Mouse (Mus musculus): ENCODE measurements around the gene Rrp12. TPM values are rescaled to one million over a fixed set of nuclear protein-coding genes. Genes with fewer than 3 reads are reported as not detected.
A peak's percentile ranks its signal among the peaks of the same experiment; 100 is the strongest.

The Rrp12 gene
- polyA plus RNA-seq, 1 experiment from 2014 or later: 19.2 TPM

GRCm38 (mm10) chr19:41908736-41909135 lies 12.8 kb upstream of the Rrp12 start:
- no peaks in the 10 kb centered on the region for H3K9me3 ChIP-seq (replicated peaks; ENCODE audit: control insufficient read depth, low read length, poor library complexity, severe bottlenecking)
- H3K4me2 ChIP-seq (ENCODE audit: low read length): no peak overlapping the region
- no peaks in the 10 kb centered on the region for H3K27me3 ChIP-seq (ENCODE audit: control insufficient read depth, insufficient read depth, low read depth, low read length)
- no peak for ATAC-seq
- H3K27ac ChIP-seq (ENCODE audit: low read length): no peak overlapping the region
- H3K9ac ChIP-seq (ENCODE audit: low read depth, low read length): no peak overlapping the region
- no peak overlapping the region for H3K4me3 ChIP-seq (ENCODE audit: low read depth, low read length)
- 82% methylated on average over 3 of the region's 3 CpGs for WGBS
- H3K36me3 ChIP-seq (ENCODE audit: control insufficient read depth, insufficient read depth, low read length): no peaks in the 10 kb centered on the region
- peaks cover 12% of the 10 kb centered on the region for H3K4me1 ChIP-seq (ENCODE audit: control insufficient read depth, insufficient read depth, low read length)

- Histone ChIP-seq H3K4me1 (ENCODE audit: control insufficient read depth, insufficient read depth, low read length) (no peaks in the 10 kb centered on the region), H3K4me2 (ENCODE audit: low read length) (no peak overlapping the region), H3K4me3 (ENCODE audit: low read depth, low read length) (no peak overlapping the region), H3K27me3 (ENCODE audit: control insufficient read depth, insufficient read depth, low read depth, low read length) (no peaks in the 10 kb centered on the region), H3K9ac (ENCODE audit: low read depth, low read length) (peak overlapping the region; percentile 25; the same call in 1 of the 2 replicates), H3K9me3 (replicated peaks; ENCODE audit: control insufficient read depth, low read length, poor library complexity, severe bottlenecking) (no peaks in the 10 kb centered on the region), H3K36me3 (ENCODE audit: control insufficient read depth, insufficient read depth, low read length) (no peaks in the 10 kb centered on the region), H3K27ac (ENCODE audit: low read length) (no peak overlapping the region)
- ATAC-seq: no peak
- 54% methylated on average over 8 of the region's 8 CpGs for WGBS
Observed at GRCm38 (mm10) chr19:41907079-41907760, 11.2 kb upstream of the Rrp12 start.

- H3K9ac ChIP-seq (ENCODE audit: low read depth, low read length): no peak overlapping the region
- no peak for ATAC-seq
- no peak overlapping the region for H3K4me3 ChIP-seq (ENCODE audit: low read depth, low read length)
- H3K36me3 ChIP-seq (ENCODE audit: control insufficient read depth, insufficient read depth, low read length): no peaks in the 10 kb centered on the region
- WGBS: 73% methylated on average over 6 of the region's 6 CpGs
- no peaks in the 10 kb centered on the region for H3K4me1 ChIP-seq (ENCODE audit: control insufficient read depth, insufficient read depth, low read length)
- no peaks in the 10 kb centered on the region for H3K9me3 ChIP-seq (replicated peaks; ENCODE audit: control insufficient read depth, low read length, poor library complexity, severe bottlenecking)
- H3K27ac ChIP-seq (ENCODE audit: low read length): no peak overlapping the region
- H3K4me2 ChIP-seq (ENCODE audit: low read length): no peak overlapping the region
- no peaks in the 10 kb centered on the region for H3K27me3 ChIP-seq (ENCODE audit: control insufficient read depth, insufficient read depth, low read depth, low read length)
Observed at GRCm38 (mm10) chr19:41906311-41907078, 10.5 kb upstream of the Rrp12 start.

- Histone ChIP-seq H3K27me3 (ENCODE audit: control insufficient read depth, insufficient read depth, low read depth, low read length) (no peaks in the 10 kb centered on the region), H3K4me1 (ENCODE audit: control insufficient read depth, insufficient read depth, low read length) (no peaks in the 10 kb centered on the region), H3K4me2 (ENCODE audit: low read length) (no peak overlapping the region), H3K9ac (ENCODE audit: low read depth, low read length) (no peak overlapping the region), H3K27ac (ENCODE audit: low read length) (no peak overlapping the region), H3K9me3 (replicated peaks; ENCODE audit: control insufficient read depth, low read length, poor library complexity, severe bottlenecking) (no peaks in the 10 kb centered on the region), H3K4me3 (ENCODE audit: low read depth, low read length) (no peak overlapping the region), H3K36me3 (ENCODE audit: control insufficient read depth, insufficient read depth, low read length) (no peaks in the 10 kb centered on the region)
- 83% methylated on average over 2 of the region's 2 CpGs for WGBS
- ATAC-seq: no peak
Observed at GRCm38 (mm10) chr19:41905246-41905645, 9.3 kb upstream of the Rrp12 start.

- Histone ChIP-seq H3K4me1 (ENCODE audit: control insufficient read depth, insufficient read depth, low read length) (no peaks in the 10 kb centered on the region), H3K9me3 (replicated peaks; ENCODE audit: control insufficient read depth, low read length, poor library complexity, severe bottlenecking) (no peaks in the 10 kb centered on the region), H3K36me3 (ENCODE audit: control insufficient read depth, insufficient read depth, low read length) (no peaks in the 10 kb centered on the region), H3K27me3 (ENCODE audit: control insufficient read depth, insufficient read depth, low read depth, low read length) (no peaks in the 10 kb centered on the region), H3K9ac (ENCODE audit: low read depth, low read length) (no peak overlapping the region), H3K27ac (ENCODE audit: low read length) (no peak overlapping the region), H3K4me2 (ENCODE audit: low read length) (no peak overlapping the region), H3K4me3 (ENCODE audit: low read depth, low read length) (no peak overlapping the region)
- no peak for ATAC-seq
- WGBS: 86% methylated on average over 10 of the region's 10 CpGs
Observed at GRCm38 (mm10) chr19:41902848-41903593, 7.0 kb upstream of the Rrp12 start.

- no peaks in the 10 kb centered on the region for H3K27me3 ChIP-seq (ENCODE audit: control insufficient read depth, insufficient read depth, low read depth, low read length)
- H3K36me3 ChIP-seq (ENCODE audit: control insufficient read depth, insufficient read depth, low read length): no peaks in the 10 kb centered on the region
- 43% methylated on average over 2 of the region's 2 CpGs for WGBS
- H3K4me2 ChIP-seq (ENCODE audit: low read length): no peak overlapping the region
- H3K9me3 ChIP-seq (replicated peaks; ENCODE audit: control insufficient read depth, low read length, poor library complexity, severe bottlenecking): no peaks in the 10 kb centered on the region
- H3K4me1 ChIP-seq (ENCODE audit: control insufficient read depth, insufficient read depth, low read length): no peaks in the 10 kb centered on the region
- no peak overlapping the region for H3K27ac ChIP-seq (ENCODE audit: low read length)
- no peak for ATAC-seq
- no peak overlapping the region for H3K4me3 ChIP-seq (ENCODE audit: low read depth, low read length)
- H3K9ac ChIP-seq (ENCODE audit: low read depth, low read length): no peak overlapping the region
Observed at GRCm38 (mm10) chr19:41901696-41902095, 5.7 kb upstream of the Rrp12 start.

- WGBS: 92% methylated on average over 8 of the region's 8 CpGs
- no peaks in the 10 kb centered on the region for H3K36me3 ChIP-seq (ENCODE audit: control insufficient read depth, insufficient read depth, low read length)
- H3K27ac ChIP-seq (ENCODE audit: low read length): no peak overlapping the region
- H3K27me3 ChIP-seq (ENCODE audit: control insufficient read depth, insufficient read depth, low read depth, low read length): no peaks in the 10 kb centered on the region
- no peak overlapping the region for H3K4me3 ChIP-seq (ENCODE audit: low read depth, low read length)
- H3K9ac ChIP-seq (ENCODE audit: low read depth, low read length): no peak overlapping the region
- H3K9me3 ChIP-seq (replicated peaks; ENCODE audit: control insufficient read depth, low read length, poor library complexity, severe bottlenecking): no peaks in the 10 kb centered on the region
- H3K4me2 ChIP-seq (ENCODE audit: low read length): no peak overlapping the region
- peaks cover 3% of the 10 kb centered on the region; the same call in 1 of the 2 replicates for H3K4me1 ChIP-seq (ENCODE audit: control insufficient read depth, insufficient read depth, low read length)
- ATAC-seq: no peak
Observed at GRCm38 (mm10) chr19:41900495-41901090, 4.6 kb upstream of the Rrp12 start.

- peaks cover 15% of the 10 kb centered on the region for H3K4me1 ChIP-seq (ENCODE audit: control insufficient read depth, insufficient read depth, low read length)
- no peak overlapping the region for H3K27ac ChIP-seq (ENCODE audit: low read length)
- no peaks in the 10 kb centered on the region for H3K9me3 ChIP-seq (replicated peaks; ENCODE audit: control insufficient read depth, low read length, poor library complexity, severe bottlenecking)
- no peaks in the 10 kb centered on the region for H3K36me3 ChIP-seq (ENCODE audit: control insufficient read depth, insufficient read depth, low read length)
- WGBS: 47% methylated on average over 4 of the region's 4 CpGs
- H3K4me3 ChIP-seq (ENCODE audit: low read depth, low read length): no peak overlapping the region
- no peak for ATAC-seq
- H3K9ac ChIP-seq (ENCODE audit: low read depth, low read length): no peak overlapping the region
- H3K27me3 ChIP-seq (ENCODE audit: control insufficient read depth, insufficient read depth, low read depth, low read length): no peaks in the 10 kb centered on the region
- H3K4me2 ChIP-seq (ENCODE audit: low read length): no peak overlapping the region
Observed at GRCm38 (mm10) chr19:41898860-41899259, 2.9 kb upstream of the Rrp12 start.
